Mouse (Mus musculus): ENCODE measurements around the gene Zzz3. TPM values are rescaled to one million over a fixed set of nuclear protein-coding genes. Genes with fewer than 3 reads are reported as not detected.
"Not testable (repeated sequence)": the region's sequence is repeated elsewhere in the genome, so short reads cannot be mapped to it uniquely, and the experiment has no call there.

Zzz3 gene
- polyA plus RNA-seq, 1 experiment from 2014 or later, result 61.2 TPM

DNA sequence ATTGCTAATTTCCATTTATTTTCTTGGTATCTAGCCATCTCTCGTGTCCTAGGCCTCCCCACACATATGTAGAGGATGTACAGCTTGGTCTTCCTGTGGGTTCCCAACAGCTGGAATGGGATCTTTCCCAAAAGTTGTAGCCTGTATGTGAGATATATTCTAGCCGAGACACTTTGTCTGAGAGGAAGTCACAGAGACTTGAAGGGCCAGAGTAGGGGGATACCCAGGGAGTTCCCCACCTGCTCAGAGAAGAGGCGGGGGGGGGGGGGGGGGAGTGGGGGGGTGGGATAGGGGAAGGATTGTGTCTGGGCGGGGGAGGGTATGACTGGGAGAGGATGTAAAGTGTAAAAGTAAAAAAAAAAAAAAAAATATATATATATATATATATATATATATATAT is 57.9 kb downstream of the Zzz3 start:
- DNase-seq (ENCODE audit: low spot score) (no peak), ATAC-seq (ENCODE audit: low FRiP score) (no peak)
- WGBS, result 97% methylated on average over 2 of the region's 4 CpGs
- H3K27me3 ChIP-seq (ENCODE audit: control insufficient read depth, insufficient read depth, low read length), result no peaks in the 10 kb centered on the region
- H3K4me1 ChIP-seq (replicated peaks; ENCODE audit: control insufficient read depth, insufficient read depth, low read length), result no peaks in the 10 kb centered on the region
- no peak overlapping the region for H3K4me3 ChIP-seq (ENCODE audit: low read depth, low read length)
- peaks cover 8% of the 10 kb centered on the region; the same call in 1 of the 2 replicates for H3K36me3 ChIP-seq (ENCODE audit: control insufficient read depth, insufficient read depth, low read length)
- no peak overlapping the region for H3K27ac ChIP-seq (ENCODE audit: low read depth, low read length)
- H3K4me2 ChIP-seq (replicated peaks; ENCODE audit: low read depth, low read length), result no peak overlapping the region
- H3K9me3 ChIP-seq (ENCODE audit: control insufficient read depth, low read length), result no peaks in the 10 kb centered on the region
- no peak overlapping the region for H3K9ac ChIP-seq (ENCODE audit: low read depth, low read length)

- Histone ChIP-seq H3K27ac (ENCODE audit: low read depth, low read length) (no peak overlapping the region), H3K4me2 (replicated peaks; ENCODE audit: low read depth, low read length) (no peak overlapping the region), H3K4me1 (replicated peaks; ENCODE audit: control insufficient read depth, insufficient read depth, low read length) (no peaks in the 10 kb centered on the region), H3K36me3 (ENCODE audit: control insufficient read depth, insufficient read depth, low read length) (peaks cover 5% of the 10 kb centered on the region; the same call in 1 of the 2 replicates), H3K4me3 (ENCODE audit: low read depth, low read length) (no peak overlapping the region), H3K9me3 (ENCODE audit: control insufficient read depth, low read length) (no peaks in the 10 kb centered on the region), H3K27me3 (ENCODE audit: control insufficient read depth, insufficient read depth, low read length) (no peaks in the 10 kb centered on the region), H3K9ac (ENCODE audit: low read depth, low read length) (no peak overlapping the region)
- WGBS, result 96% methylated on average over 2 of the region's 2 CpGs
- ATAC-seq (ENCODE audit: low FRiP score) (no peak), DNase-seq (ENCODE audit: low spot score) (no peak)
Measured at GRCm38 (mm10) chr3:152457308-152458035, 62.2 kb downstream of the Zzz3 start.

DNA sequence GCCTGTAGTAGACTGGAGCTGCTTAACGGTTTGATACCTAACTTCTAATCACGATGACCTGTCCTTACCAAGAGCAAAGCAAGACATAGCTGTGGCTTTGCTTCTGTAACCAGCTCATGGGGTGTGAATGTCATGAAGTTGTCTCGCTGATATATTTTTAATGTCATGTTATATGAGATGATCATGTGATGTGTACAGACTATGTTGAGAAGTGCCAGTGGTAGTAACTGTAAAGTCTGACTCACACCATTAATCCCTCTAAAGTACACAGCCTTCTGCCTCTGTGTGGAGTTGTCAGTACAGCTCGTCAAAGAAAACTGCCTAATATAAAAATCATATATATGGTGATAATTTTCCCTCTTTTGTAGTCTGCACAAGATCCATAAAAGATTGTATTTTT is 63.6 kb downstream of the Zzz3 start:
- not testable (repeated sequence) for H3K36me3 ChIP-seq (ENCODE audit: control insufficient read depth, insufficient read depth, low read length)

GRCm38 (mm10) chr3:152460802-152461201 is 65.5 kb downstream of the Zzz3 start:
- Histone ChIP-seq H3K9ac (ENCODE audit: low read depth, low read length) (no peak overlapping the region), H3K27ac (ENCODE audit: low read depth, low read length) (no peak overlapping the region), H3K27me3 (ENCODE audit: control insufficient read depth, insufficient read depth, low read length) (no peaks in the 10 kb centered on the region), H3K4me2 (replicated peaks; ENCODE audit: low read depth, low read length) (no peak overlapping the region), H3K4me1 (replicated peaks; ENCODE audit: control insufficient read depth, insufficient read depth, low read length) (no peaks in the 10 kb centered on the region), H3K9me3 (ENCODE audit: control insufficient read depth, low read length) (no peaks in the 10 kb centered on the region), H3K4me3 (ENCODE audit: low read depth, low read length) (no peak overlapping the region), H3K36me3 (ENCODE audit: control insufficient read depth, insufficient read depth, low read length) (peaks cover 5% of the 10 kb centered on the region; the same call in 1 of the 2 replicates)
- no peak for ATAC-seq (ENCODE audit: low FRiP score)
- no peak for DNase-seq (ENCODE audit: low spot score)
- WGBS, result 63% methylated on average over 4 of the region's 4 CpGs

More for the DNA sequence above, 63.6 kb downstream of the Zzz3 start:
- H3K4me1 ChIP-seq (replicated peaks; ENCODE audit: control insufficient read depth, insufficient read depth, low read length); ATAC-seq (ENCODE audit: low FRiP score); H3K9ac ChIP-seq (ENCODE audit: low read depth, low read length); DNase-seq (ENCODE audit: low spot score); H3K4me2 ChIP-seq (replicated peaks; ENCODE audit: low read depth, low read length); H3K27me3 ChIP-seq (ENCODE audit: control insufficient read depth, insufficient read depth, low read length); H3K9me3 ChIP-seq (ENCODE audit: control insufficient read depth, low read length); H3K4me3 ChIP-seq (ENCODE audit: low read depth, low read length); H3K27ac ChIP-seq (ENCODE audit: low read depth, low read length): not testable (repeated sequence)
- 95% methylated on average over 4 of the region's 4 CpGs for WGBS

GRCm38 (mm10) chr3:152462038-152462547 is 66.8 kb downstream of the Zzz3 start:
- no peak overlapping the region for H3K27ac ChIP-seq (ENCODE audit: low read depth, low read length)
- 96% methylated on average over 10 of the region's 10 CpGs for WGBS
- H3K36me3 ChIP-seq (ENCODE audit: control insufficient read depth, insufficient read depth, low read length), result peaks cover 2% of the 10 kb centered on the region; the same call in 1 of the 2 replicates
- H3K4me3 ChIP-seq (ENCODE audit: low read depth, low read length), result no peak overlapping the region
- H3K9me3 ChIP-seq (ENCODE audit: control insufficient read depth, low read length), result no peaks in the 10 kb centered on the region
- no peak for DNase-seq (ENCODE audit: low spot score)
- no peak for ATAC-seq (ENCODE audit: low FRiP score)
- no peaks in the 10 kb centered on the region for H3K27me3 ChIP-seq (ENCODE audit: control insufficient read depth, insufficient read depth, low read length)
- no peaks in the 10 kb centered on the region for H3K4me1 ChIP-seq (replicated peaks; ENCODE audit: control insufficient read depth, insufficient read depth, low read length)
- no peak overlapping the region for H3K9ac ChIP-seq (ENCODE audit: low read depth, low read length)
- H3K4me2 ChIP-seq (replicated peaks; ENCODE audit: low read depth, low read length), result no peak overlapping the region

DNA sequence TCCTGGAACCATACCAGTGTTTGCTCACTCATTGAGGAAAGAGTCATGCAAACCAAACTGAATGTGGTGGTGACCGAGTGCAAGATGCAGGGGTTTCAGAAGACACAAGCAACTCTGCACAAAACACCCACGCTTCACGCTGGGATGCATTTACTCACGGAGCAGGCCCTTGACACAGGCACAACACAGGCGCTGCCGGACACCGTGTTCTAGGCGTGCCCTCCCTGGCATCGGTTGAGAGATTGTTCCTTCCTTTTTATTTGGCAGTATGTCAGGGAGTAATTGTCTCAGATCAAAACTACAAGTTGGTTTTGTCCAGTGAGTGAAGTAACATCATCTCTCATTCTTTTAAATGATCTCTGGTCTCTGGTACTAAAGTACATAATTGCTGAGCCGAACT is 67.6 kb downstream of the Zzz3 start:
- WGBS, result 96% methylated on average over 10 of the region's 10 CpGs
- Histone ChIP-seq H3K4me1 (replicated peaks; ENCODE audit: control insufficient read depth, insufficient read depth, low read length) (no peaks in the 10 kb centered on the region), H3K9ac (ENCODE audit: low read depth, low read length) (no peak overlapping the region), H3K36me3 (ENCODE audit: control insufficient read depth, insufficient read depth, low read length) (no peaks in the 10 kb centered on the region), H3K9me3 (ENCODE audit: control insufficient read depth, low read length) (no peaks in the 10 kb centered on the region), H3K27ac (ENCODE audit: low read depth, low read length) (no peak overlapping the region), H3K4me2 (replicated peaks; ENCODE audit: low read depth, low read length) (no peak overlapping the region), H3K4me3 (ENCODE audit: low read depth, low read length) (no peak overlapping the region), H3K27me3 (ENCODE audit: control insufficient read depth, insufficient read depth, low read length) (no peaks in the 10 kb centered on the region)
- DNase-seq (ENCODE audit: low spot score), result no peak
- ATAC-seq (ENCODE audit: low FRiP score), result no peak

GRCm38 (mm10) chr3:152464462-152464861 is 69.2 kb downstream of the Zzz3 start:
- ATAC-seq (ENCODE audit: low FRiP score), result no peak
- Histone ChIP-seq H3K36me3 (ENCODE audit: control insufficient read depth, insufficient read depth, low read length) (no peaks in the 10 kb centered on the region), H3K9me3 (ENCODE audit: control insufficient read depth, low read length) (no peaks in the 10 kb centered on the region), H3K27me3 (ENCODE audit: control insufficient read depth, insufficient read depth, low read length) (no peaks in the 10 kb centered on the region), H3K4me3 (ENCODE audit: low read depth, low read length) (no peak overlapping the region), H3K4me1 (replicated peaks; ENCODE audit: control insufficient read depth, insufficient read depth, low read length) (no peaks in the 10 kb centered on the region; the same call in 1 of the 2 replicates), H3K9ac (ENCODE audit: low read depth, low read length) (no peak overlapping the region), H3K27ac (ENCODE audit: low read depth, low read length) (no peak overlapping the region), H3K4me2 (replicated peaks; ENCODE audit: low read depth, low read length) (no peak overlapping the region)
- whole genome bisulfite sequencing, result 93% methylated on average over 3 of the region's 3 CpGs
- DNase-seq (ENCODE audit: low spot score), result no peak

- DNase-seq (ENCODE audit: low spot score) (no peak), ATAC-seq (ENCODE audit: low FRiP score) (no peak)
- H3K27ac ChIP-seq (ENCODE audit: low read depth, low read length), result no peak overlapping the region
- no peaks in the 10 kb centered on the region for H3K27me3 ChIP-seq (ENCODE audit: control insufficient read depth, insufficient read depth, low read length)
- H3K4me3 ChIP-seq (ENCODE audit: low read depth, low read length), result no peak overlapping the region
- H3K36me3 ChIP-seq (ENCODE audit: control insufficient read depth, insufficient read depth, low read length), result no peaks in the 10 kb centered on the region
- no peak overlapping the region for H3K9ac ChIP-seq (ENCODE audit: low read depth, low read length)
- no peaks in the 10 kb centered on the region; the same call in 1 of the 2 replicates for H3K4me1 ChIP-seq (replicated peaks; ENCODE audit: control insufficient read depth, insufficient read depth, low read length)
- WGBS, result 77% methylated on average over 5 of the region's 6 CpGs
- no peaks in the 10 kb centered on the region for H3K9me3 ChIP-seq (ENCODE audit: control insufficient read depth, low read length)
- no peak overlapping the region for H3K4me2 ChIP-seq (replicated peaks; ENCODE audit: low read depth, low read length)
Measured at GRCm38 (mm10) chr3:152465338-152465737, 70.1 kb downstream of the Zzz3 start.

DNA sequence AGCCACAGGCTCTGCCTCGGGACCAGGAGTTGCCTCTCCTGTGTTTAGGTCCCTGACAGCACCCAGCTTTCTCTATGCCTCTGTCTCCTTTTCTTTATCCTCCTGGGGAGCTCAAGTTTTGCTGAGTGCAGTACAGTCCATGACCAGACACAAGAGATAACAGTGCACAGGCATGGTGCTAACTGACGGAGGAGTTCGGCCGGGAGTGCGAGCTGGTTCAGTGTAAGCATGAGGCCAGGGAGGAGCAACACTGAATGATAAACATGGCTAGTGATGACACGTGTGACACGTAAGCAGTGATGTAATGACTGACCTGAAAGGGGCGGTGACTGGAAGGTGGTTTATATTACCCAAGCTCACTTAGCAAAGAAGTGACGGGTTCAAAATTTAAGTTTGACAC is 71.6 kb downstream of the Zzz3 start:
- WGBS, result 89% methylated on average over 9 of the region's 9 CpGs

More for the DNA sequence above, 71.6 kb downstream of the Zzz3 start:
- H3K9me3 ChIP-seq (ENCODE audit: control insufficient read depth, low read length), result no peaks in the 10 kb centered on the region
- H3K27ac ChIP-seq (ENCODE audit: low read depth, low read length), result no peak overlapping the region
- H3K36me3 ChIP-seq (ENCODE audit: control insufficient read depth, insufficient read depth, low read length), result no peaks in the 10 kb centered on the region
- no peak overlapping the region for H3K9ac ChIP-seq (ENCODE audit: low read depth, low read length)
- no peak for DNase-seq (ENCODE audit: low spot score)
- ATAC-seq (ENCODE audit: low FRiP score), result no peak
- no peaks in the 10 kb centered on the region; the same call in 1 of the 2 replicates for H3K4me1 ChIP-seq (replicated peaks; ENCODE audit: control insufficient read depth, insufficient read depth, low read length)
- no peaks in the 10 kb centered on the region for H3K27me3 ChIP-seq (ENCODE audit: control insufficient read depth, insufficient read depth, low read length)
- H3K4me2 ChIP-seq (replicated peaks; ENCODE audit: low read depth, low read length), result no peak overlapping the region
- H3K4me3 ChIP-seq (ENCODE audit: low read depth, low read length), result no peak overlapping the region
